Mouse (Mus musculus): ENCODE measurements around the gene Vmn1r70. TPM values are rescaled to one million over a fixed set of nuclear protein-coding genes. Genes with fewer than 3 reads are reported as not detected.

Gene Vmn1r70
- polyA plus RNA-seq (2012; rRNA removed): not detected in 2 replicates

GRCm38 (mm10) chr7:10631232-10631631 is at the start of gene Vmn1r70:
Vmn1r70 (plus strand) TSS chr7:10631532.
- DNase-seq (ENCODE audit: extremely low spot score in 1 of 2, low spot score in 1 of 2): no peak

GRCm38 (mm10) chr7:10613559-10613958 is 17.8 kb upstream of the Vmn1r70 start, which contains the start of gene Vmn1r69:
Vmn1r69 (minus strand) TSS chr7:10613659.
- DNase-seq (ENCODE audit: extremely low spot score in 1 of 2, low spot score in 1 of 2): no peak

Other genes with a start within 250 kb of the Vmn1r70 start
- gene Vmn1r67, start 188.2 kb upstream of the Vmn1r70 start, polyA plus RNA-seq (2012; rRNA removed): not detected in 2 replicates
- 7.6 and 9.1 TPM in 2 replicates for gene Zik1, start 136.1 kb upstream of the Vmn1r70 start, polyA plus RNA-seq (2012; rRNA removed)
- gene Vmn1r68, start 73.0 kb upstream of the Vmn1r70 start, polyA plus RNA-seq (2012; rRNA removed): not detected in 2 replicates
- not detected in 2 replicates for gene Vmn1r69, start 17.9 kb upstream of the Vmn1r70 start, polyA plus RNA-seq (2012; rRNA removed)
- not detected in 2 replicates for gene Nlrp4b, start 56.3 kb downstream of the Vmn1r70 start, polyA plus RNA-seq (2012; rRNA removed)
- gene Vmn1r71, start 122.8 kb downstream of the Vmn1r70 start, polyA plus RNA-seq (2012; rRNA removed): not detected in 2 replicates